Mouse (Mus musculus) lung, adult 2 months (tissue): Measurements from ENCODE around the gene Gm17349.

Experiments used
- CTCF ChIP-seq: fragments of 200-500 bp; IDR thresholded peaks from 2 replicates; pipeline ENCODE4 v1.5.1; 2011; ENCODE audit warnings: mild to moderate bottlenecking, low read length, control low read depth; ENCODE audit not compliant: insufficient read depth
- POLR2A ChIP-seq: fragments of 200-500 bp; IDR thresholded peaks from 2 replicates; pipeline ENCODE4 v1.6.1; 2011; ENCODE audit warnings: low read depth, mild to moderate bottlenecking, control low read depth, low read length, borderline replicate concordance; ENCODE audit errors: extremely low read depth

- TF ChIP-seq CTCF (no peak), POLR2A (no peak)
Measured at GRCm38 (mm10) chr15:99715982-99716746, 10.9 kb upstream of the Gm17349 start.
